Mouse (Mus musculus) 3T3-L1 (cell line): ENCODE data around the gene Arl13b.

Experiments
- DNase-seq: peaks from one replicate; pipeline ENCODE4 v3.0.0-alpha.2; 2015; ENCODE audit warnings: low read depth, low spot score

Gene Arl13b

GRCm38 (mm10) chr16:62814491-62814890 lies 32.3 kb downstream of the Arl13b start, which contains the start of gene Stx19:
Stx19 (plus strand) TSS chr16:62814676.
- DNase-seq, result no peak

- DNase-seq, result no peak
Observed at GRCm38 (mm10) chr16:62813790-62814189, 33.0 kb downstream of the Arl13b start.

- no peak for DNase-seq
Observed at GRCm38 (mm10) chr16:62810855-62811254, 36.0 kb downstream of the Arl13b start.

DNA sequence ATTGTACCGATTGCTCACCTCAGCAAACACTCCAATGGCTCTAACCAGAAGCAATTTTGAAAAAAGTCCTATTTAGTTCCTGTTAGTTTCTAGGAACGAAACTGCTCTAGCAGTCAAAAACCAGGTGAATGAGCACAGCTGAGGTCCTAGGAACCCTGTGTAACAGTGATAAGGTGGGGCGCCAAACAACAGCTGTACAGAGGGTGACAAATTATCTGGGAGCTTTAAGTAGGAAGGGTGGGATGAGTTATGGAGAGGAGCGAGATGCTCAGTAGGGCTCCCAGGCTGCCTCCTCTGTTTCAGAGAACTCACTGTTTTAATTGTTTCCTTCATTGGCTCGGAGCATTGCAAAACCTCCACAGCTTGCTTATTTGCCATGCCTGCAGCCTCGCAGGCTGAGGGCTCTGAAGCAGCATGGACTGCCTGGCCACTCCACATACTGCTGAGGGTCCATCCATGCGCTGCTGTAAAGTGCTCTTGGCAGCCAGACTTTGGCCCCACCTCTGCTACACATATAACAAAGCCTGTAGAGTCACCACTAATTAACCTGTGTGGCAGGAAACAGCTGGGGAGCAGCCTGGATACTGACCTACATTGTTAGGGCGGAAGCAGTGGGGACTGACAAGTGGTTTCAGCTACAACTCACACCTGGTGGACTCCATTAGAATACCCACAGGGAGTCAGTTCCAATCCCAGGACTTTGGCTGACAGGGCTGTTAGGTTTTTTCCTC lies 39.4 kb downstream of the Arl13b start:
- no peak for DNase-seq

GRCm38 (mm10) chr16:62804621-62805020 lies 42.2 kb downstream of the Arl13b start:
- no peak for DNase-seq

DNA sequence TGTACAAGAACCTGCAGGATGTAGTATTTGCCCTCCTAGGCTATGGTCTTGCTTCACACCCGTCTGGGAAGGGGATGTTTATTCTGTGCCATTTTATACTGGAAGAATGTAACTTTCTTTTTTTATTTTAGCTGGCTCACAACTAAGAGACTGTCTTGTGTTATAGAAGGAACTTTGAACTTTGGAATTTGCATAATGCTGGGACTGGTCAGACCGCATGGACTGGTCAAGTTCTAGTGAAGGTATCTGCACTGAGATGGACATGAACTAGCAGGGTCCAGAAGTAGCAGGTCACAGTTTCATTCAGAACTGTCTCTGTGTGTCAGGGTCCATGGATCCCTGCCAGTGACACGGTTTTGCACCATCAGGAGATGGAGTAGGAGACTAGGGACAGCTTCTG lies 47.0 kb downstream of the Arl13b start:
- DNase-seq, result no peak

DNA sequence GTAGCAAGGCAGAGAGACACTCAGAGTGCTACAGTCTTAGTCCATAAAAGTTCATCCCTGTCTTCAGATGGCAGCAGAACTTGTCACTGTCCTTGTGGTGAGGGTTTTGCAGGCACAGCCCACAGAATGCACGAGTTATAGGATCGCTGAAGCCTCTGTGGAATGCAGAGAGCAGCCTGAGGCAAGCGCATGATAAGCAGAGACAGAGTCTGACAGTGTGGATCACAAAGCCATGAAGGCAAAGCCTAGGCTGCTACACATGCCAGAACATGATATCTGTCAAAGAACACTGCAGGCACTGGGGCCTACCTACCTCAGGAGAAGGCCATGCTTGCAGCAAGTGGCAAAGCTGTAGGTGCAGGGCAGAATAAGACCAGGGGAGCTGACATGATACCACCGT lies 47.4 kb downstream of the Arl13b start:
- peak; percentile 35 for DNase-seq

GRCm38 (mm10) chr16:62798808-62799207 lies 48.0 kb downstream of the Arl13b start:
- peak; percentile 45 for DNase-seq

GRCm38 (mm10) chr16:62796608-62797007 lies 50.2 kb downstream of the Arl13b start:
- no peak for DNase-seq

GRCm38 (mm10) chr16:62786621-62787331 lies 60.1 kb downstream of the Arl13b start, which contains the start of gene Nsun3:
Nsun3 (minus strand) TSS chr16:62786818.
- peak; percentile 99 for DNase-seq

DNA sequence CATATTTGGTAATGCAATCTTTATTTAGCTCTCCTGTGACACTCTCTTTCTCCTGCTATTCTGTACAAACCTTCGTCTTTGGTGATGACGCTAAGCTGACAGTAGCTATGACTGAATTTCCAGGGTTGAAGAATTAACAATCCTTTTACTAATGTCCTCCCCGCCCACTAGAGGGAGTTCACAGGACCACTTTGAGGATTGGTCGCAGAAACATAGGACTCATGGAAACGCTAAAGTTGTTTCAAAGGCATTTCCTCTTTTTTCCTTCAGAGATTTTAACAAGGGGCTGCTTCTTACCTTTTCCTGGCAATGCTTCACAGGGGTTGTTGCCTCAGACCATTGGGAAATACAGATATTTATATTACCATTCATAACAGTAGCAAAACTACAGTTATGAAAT lies 64.6 kb downstream of the Arl13b start:
- DNase-seq, result peak; percentile 63

DNA sequence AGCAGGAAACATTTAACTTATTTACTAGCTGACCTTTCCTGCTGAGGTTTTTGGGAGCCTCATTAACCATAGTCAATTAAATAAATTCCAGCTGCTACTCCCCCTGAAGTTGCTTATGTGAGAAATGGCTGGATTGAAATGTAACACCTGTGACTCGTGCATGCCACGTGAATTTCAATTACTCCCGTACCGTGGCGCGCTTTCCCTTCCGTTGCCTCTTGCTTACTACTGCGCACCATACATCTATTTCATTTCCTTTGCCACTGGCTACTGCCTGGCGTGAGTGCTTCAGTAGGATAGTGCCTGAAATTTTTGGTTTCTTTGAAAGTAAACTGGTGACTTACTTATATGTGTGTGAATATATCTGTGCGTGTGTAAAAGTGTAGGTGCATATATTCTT lies 68.6 kb downstream of the Arl13b start:
- DNase-seq, result no peak

GRCm38 (mm10) chr16:62776034-62776433 lies 70.8 kb downstream of the Arl13b start:
- DNase-seq, result no peak

DNA sequence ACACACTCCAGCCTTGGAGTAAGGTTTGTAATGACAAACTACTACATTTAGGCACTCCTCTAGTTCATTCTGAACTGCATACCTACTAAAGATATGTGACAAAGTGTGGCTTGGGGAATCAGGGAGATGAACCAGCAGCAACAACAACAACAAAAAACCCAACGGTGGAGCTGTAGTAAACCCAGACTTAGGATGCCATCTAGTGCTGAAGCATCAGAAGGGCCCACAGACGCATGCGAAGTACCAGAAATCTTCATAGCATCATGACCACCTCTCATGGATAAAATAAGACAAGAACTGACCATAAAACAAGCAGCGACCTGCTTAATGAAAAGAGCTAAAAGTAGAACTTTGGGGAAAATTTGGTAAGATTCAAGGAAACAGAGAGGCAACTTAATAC lies 73.4 kb downstream of the Arl13b start:
- peak; percentile 13 for DNase-seq

DNA sequence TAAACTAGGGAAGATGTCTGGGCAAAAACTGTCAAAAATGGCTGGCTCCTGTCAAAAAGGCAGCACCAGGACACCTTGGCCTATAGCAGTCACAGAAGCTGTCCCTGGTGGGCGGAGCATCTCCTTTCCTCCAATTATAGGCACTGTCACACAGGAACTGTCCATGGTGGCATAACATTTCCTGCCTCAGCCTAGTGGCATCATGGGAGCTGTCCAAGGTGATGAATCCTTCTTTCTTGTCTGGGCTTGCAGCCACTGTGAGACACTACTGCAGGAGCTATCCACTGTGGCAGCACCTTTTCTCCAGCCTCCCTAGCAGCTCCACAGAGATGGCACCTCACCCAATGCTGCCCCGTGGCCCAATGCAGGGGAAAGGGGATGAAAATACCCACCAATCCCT lies 88.5 kb downstream of the Arl13b start:
- DNase-seq, result peak; percentile 88

DNA sequence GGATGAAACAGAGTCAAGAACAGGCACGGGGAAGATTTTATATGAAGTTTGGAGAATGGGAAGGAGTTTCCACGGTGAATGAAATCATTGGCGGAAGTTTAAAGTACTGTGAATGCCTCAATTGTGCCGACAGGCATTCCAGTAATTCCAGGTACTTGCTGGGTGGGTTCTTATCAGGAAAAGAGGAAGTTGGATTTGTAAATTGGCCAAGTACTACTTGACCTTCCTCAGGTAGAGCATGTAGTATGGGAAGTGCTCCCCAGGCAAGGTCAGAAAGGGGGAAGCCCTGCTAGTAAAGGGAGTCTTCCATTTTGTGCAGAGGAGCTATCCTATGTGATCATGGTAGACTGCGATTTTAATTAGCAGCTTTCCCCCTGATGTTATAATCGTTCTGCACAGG lies 91.5 kb downstream of the Arl13b start:
- no peak for DNase-seq

GRCm38 (mm10) chr16:62753597-62753996 lies 93.2 kb downstream of the Arl13b start:
- DNase-seq, result no peak

DNA sequence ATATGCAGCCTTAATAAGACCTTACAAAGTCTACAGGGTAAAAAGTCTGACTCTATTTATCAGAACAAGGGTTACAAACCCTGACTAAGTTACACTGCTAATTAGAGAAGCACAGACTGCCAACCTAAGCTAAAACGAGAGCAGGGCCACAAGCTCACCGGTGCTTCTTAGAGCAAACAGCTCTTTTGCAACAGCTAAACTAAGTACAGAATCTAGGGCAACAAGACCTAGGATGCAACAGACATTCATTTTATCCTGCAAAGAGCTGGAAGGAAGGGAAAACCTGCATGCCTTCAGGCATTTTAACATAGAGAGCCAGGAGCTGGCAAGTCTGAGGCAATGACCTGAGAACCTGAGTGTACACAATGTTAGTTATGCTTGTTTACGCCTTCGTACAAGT lies 93.8 kb downstream of the Arl13b start:
- no peak for DNase-seq

GRCm38 (mm10) chr16:62745875-62746274 lies 101.0 kb downstream of the Arl13b start:
- DNase-seq, result peak; percentile 55
